Mouse (Mus musculus): ENCODE results near the gene Vgll4. TPM values are rescaled to one million over a fixed set of nuclear protein-coding genes. Genes with fewer than 3 reads are reported as not detected.

Vgll4 gene
- total RNA-seq, 2 experiments from 2014 or later: 11.7 to 19.0 TPM

GRCm38 (mm10) chr6:114919670-114920313 lies 50.0 kb downstream of the Vgll4 start:
- no peak for DNase-seq (ENCODE audit: low spot score)

- no peak for DNase-seq (ENCODE audit: low spot score)
Measured at GRCm38 (mm10) chr6:114918994-114919393, 50.8 kb downstream of the Vgll4 start.

GRCm38 (mm10) chr6:114917770-114918635 lies 51.8 kb downstream of the Vgll4 start:
- DNase-seq (ENCODE audit: low spot score): no peak

GRCm38 (mm10) chr6:114917129-114917528 lies 52.7 kb downstream of the Vgll4 start:
- DNase-seq (ENCODE audit: low spot score): no peak

- DNase-seq (ENCODE audit: low spot score): no peak
Measured at GRCm38 (mm10) chr6:114916715-114916992, 53.1 kb downstream of the Vgll4 start.

GRCm38 (mm10) chr6:114915915-114916714 lies 53.7 kb downstream of the Vgll4 start:
- no peak for DNase-seq (ENCODE audit: low spot score)

GRCm38 (mm10) chr6:114914041-114914716 lies 55.6 kb downstream of the Vgll4 start:
- no peak for DNase-seq (ENCODE audit: low spot score)

- no peak for DNase-seq (ENCODE audit: low spot score)
Measured at GRCm38 (mm10) chr6:114913142-114913541, 56.7 kb downstream of the Vgll4 start.

- DNase-seq (ENCODE audit: low spot score): no peak
Measured at GRCm38 (mm10) chr6:114911540-114911939, 58.3 kb downstream of the Vgll4 start.

- DNase-seq (ENCODE audit: low spot score): no peak
Measured at GRCm38 (mm10) chr6:114909801-114910200, 60.0 kb downstream of the Vgll4 start.

GRCm38 (mm10) chr6:114907459-114907858 lies 62.3 kb downstream of the Vgll4 start:
- no peak for DNase-seq (ENCODE audit: low spot score)

- DNase-seq (ENCODE audit: low spot score): no peak
Measured at GRCm38 (mm10) chr6:114906209-114906608, 63.6 kb downstream of the Vgll4 start.

GRCm38 (mm10) chr6:114905253-114906028 lies 64.4 kb downstream of the Vgll4 start:
- no peak for DNase-seq (ENCODE audit: low spot score)

GRCm38 (mm10) chr6:114904818-114905217 lies 65.0 kb downstream of the Vgll4 start:
- no peak for DNase-seq (ENCODE audit: low spot score)

GRCm38 (mm10) chr6:114904233-114904632 lies 65.6 kb downstream of the Vgll4 start:
- DNase-seq (ENCODE audit: low spot score): no peak

- no peak for DNase-seq (ENCODE audit: low spot score)
Measured at GRCm38 (mm10) chr6:114901921-114902320, 67.9 kb downstream of the Vgll4 start.

- DNase-seq (ENCODE audit: low spot score): no peak
Measured at GRCm38 (mm10) chr6:114901321-114901824, 68.4 kb downstream of the Vgll4 start.

- no peak for DNase-seq (ENCODE audit: low spot score)
Measured at GRCm38 (mm10) chr6:114900194-114900593, 69.6 kb downstream of the Vgll4 start.

GRCm38 (mm10) chr6:114899652-114900051 lies 70.1 kb downstream of the Vgll4 start:
- DNase-seq (ENCODE audit: low spot score): no peak

- no peak for DNase-seq (ENCODE audit: low spot score)
Measured at GRCm38 (mm10) chr6:114898949-114899348, 70.8 kb downstream of the Vgll4 start.

GRCm38 (mm10) chr6:114896281-114896680 lies 73.5 kb downstream of the Vgll4 start:
- no peak for DNase-seq (ENCODE audit: low spot score)
